Mouse (Mus musculus) frontal cortex, postnatal 10 days (tissue): Measurements from ENCODE around the gene Kif6.

ENCODE experiments used
- DNase-seq, 2 experiments: peaks; one replicate each; pipeline ENCODE4 v3.0.0; 2022; ENCODE audit warnings: low spot score in 2 of 2, mixed read lengths in 1 of 2

Kif6 gene

GRCm38 (mm10) chr17:49737217-49737774, 122.4 kb downstream of the Kif6 start:
- no peak for DNase-seq

- DNase-seq: no peak
Observed at GRCm38 (mm10) chr17:49738351-49738750, 123.4 kb downstream of the Kif6 start.

GRCm38 (mm10) chr17:49739896-49740679, 125.2 kb downstream of the Kif6 start:
- no peak for DNase-seq

GRCm38 (mm10) chr17:49741172-49741571, 126.2 kb downstream of the Kif6 start:
- no peak for DNase-seq

GRCm38 (mm10) chr17:49741927-49742326, 127.0 kb downstream of the Kif6 start:
- DNase-seq: no peak

GRCm38 (mm10) chr17:49743580-49744463, 128.9 kb downstream of the Kif6 start:
- no peak for DNase-seq

- no peak for DNase-seq
Observed at GRCm38 (mm10) chr17:49750889-49751324, 136.0 kb downstream of the Kif6 start.

- DNase-seq: no peak
Observed at GRCm38 (mm10) chr17:49753874-49754273, 138.9 kb downstream of the Kif6 start.

GRCm38 (mm10) chr17:49756862-49757261, 141.9 kb downstream of the Kif6 start:
- DNase-seq: no peak

- no peak for DNase-seq
Observed at GRCm38 (mm10) chr17:49759047-49759446, 144.1 kb downstream of the Kif6 start.

GRCm38 (mm10) chr17:49761260-49761659, 146.3 kb downstream of the Kif6 start:
- DNase-seq: no peak

- no peak for DNase-seq
Observed at GRCm38 (mm10) chr17:49761838-49762237, 146.9 kb downstream of the Kif6 start.

- no peak for DNase-seq
Observed at GRCm38 (mm10) chr17:49764963-49765362, 150.0 kb downstream of the Kif6 start.

GRCm38 (mm10) chr17:49767717-49768370, 152.9 kb downstream of the Kif6 start:
- no peak for DNase-seq

GRCm38 (mm10) chr17:49771703-49772315, 156.9 kb downstream of the Kif6 start:
- DNase-seq: no peak

GRCm38 (mm10) chr17:49777115-49777839, 162.3 kb downstream of the Kif6 start:
- no peak for DNase-seq

- no peak for DNase-seq
Observed at GRCm38 (mm10) chr17:49779066-49779465, 164.1 kb downstream of the Kif6 start.

GRCm38 (mm10) chr17:49779576-49779975, 164.6 kb downstream of the Kif6 start:
- peak; percentile 12 to 28 for DNase-seq

- no peak for DNase-seq
Observed at GRCm38 (mm10) chr17:49785851-49786250, 170.9 kb downstream of the Kif6 start.

GRCm38 (mm10) chr17:49787351-49787750, 172.4 kb downstream of the Kif6 start:
- no peak for DNase-seq
